Comparison of ENCODE assay signal across 7 mouse cellular contexts in the genomic region with DNA sequence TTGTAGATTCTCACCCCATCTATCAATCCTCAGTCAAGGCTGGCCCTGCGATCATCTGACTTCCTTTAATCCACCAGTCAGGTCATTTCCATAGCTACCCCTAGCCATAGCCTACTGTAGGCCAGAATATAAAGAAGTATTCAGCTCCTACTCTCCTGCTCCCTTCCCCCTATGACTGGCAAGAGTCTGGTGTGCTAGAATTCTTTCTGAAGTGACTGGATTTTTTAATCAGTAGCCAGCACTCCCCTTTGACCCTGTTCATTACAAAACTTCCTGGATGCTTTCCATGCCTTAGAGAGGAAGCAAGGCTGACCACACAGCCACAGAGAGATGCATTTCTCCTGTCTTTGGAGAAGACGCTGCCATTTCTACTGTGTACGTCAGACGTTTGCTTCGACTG.
DNase-seq lines count a peak whose midpoint lies in the region; ATAC-seq and TF ChIP-seq lines count a peak whose summit lies in the region.

No protein-coding gene starts in this region.

- TF ChIP-seq CTCF in liver, adult 2 months (IDR thresholded peaks at IDR 0.05; ENCODE audit: low read depth, low read length) = no peak

- no peaks in the 10 kb centered on the region for H3K79me2 ChIP-seq in liver, adult 2 months (ENCODE audit: control insufficient read depth, insufficient read depth, low read length)

- no peak overlapping the region for H3K4me2 ChIP-seq in heart, embryonic 11.5 days

- H3K9ac ChIP-seq in liver, adult 2 months (ENCODE audit: low read depth, low read length) = no peak overlapping the region
- H3K9ac ChIP-seq in heart, embryonic 11.5 days (ENCODE audit: low read depth, low read length) = no peak overlapping the region

- no peak overlapping the region for H3K4me3 ChIP-seq in liver, adult 2 months (ENCODE audit: insufficient read depth, low read depth, low read length)
- H3K4me3 ChIP-seq in heart, embryonic 11.5 days (ENCODE audit: low read depth, low read length) = no peak overlapping the region

- TF ChIP-seq POLR2A in liver, adult 2 months (IDR thresholded peaks at IDR 0.05; ENCODE audit: extremely low read depth, insufficient read depth, low read length) = no peak

- DNase-seq in liver, adult 2 months (ENCODE audit: extremely low read depth, low read depth, low spot score) = peak; percentile 92
- no peak for DNase-seq in liver
- DNase-seq in lung, adult 18-20 months = peak; percentile 40 to 74
- peak; percentile 80 for DNase-seq in yolk sac, embryonic 10.5 days (ENCODE audit: low spot score)
- no peak for DNase-seq in gastrocnemius, postnatal 25 days
- no peak for DNase-seq in layer of hippocampus, adult 18-20 months (ENCODE audit: low spot score in 2 of 2)

- no peaks in the 10 kb centered on the region for H3K27me3 ChIP-seq in liver, adult 2 months (ENCODE audit: control insufficient read depth, insufficient read depth, low read length)
- no peaks in the 10 kb centered on the region for H3K27me3 ChIP-seq in heart, embryonic 11.5 days (ENCODE audit: control insufficient read depth, insufficient read depth, low read length)

- H3K36me3 ChIP-seq in liver, adult 2 months (ENCODE audit: control insufficient read depth, insufficient read depth, low read length) = no peaks in the 10 kb centered on the region
- no peaks in the 10 kb centered on the region for H3K36me3 ChIP-seq in heart, embryonic 11.5 days (ENCODE audit: control insufficient read depth, insufficient read depth, low read length)

- peak overlapping the region; percentile 61 for H3K27ac ChIP-seq in liver, adult 2 months (replicated peaks; ENCODE audit: insufficient read depth, low read depth, low read length)
- peak overlapping the region; percentile 15; the same call in 1 of the 2 replicates for H3K27ac ChIP-seq in heart, embryonic 11.5 days (ENCODE audit: low read depth, low read length)

- no peaks in the 10 kb centered on the region for H3K9me3 ChIP-seq in heart, embryonic 11.5 days (replicated peaks; ENCODE audit: control insufficient read depth, low read length)

- 8% methylated on average over 5 of the region's 5 CpGs for WGBS in liver, adult 2 months
- 57% methylated on average over 5 of the region's 5 CpGs for WGBS in heart, embryonic 11.5 days (ENCODE audit: insufficient replicate concordance)

- peaks cover 17% of the 10 kb centered on the region for H3K4me1 ChIP-seq in liver, adult 2 months (ENCODE audit: control insufficient read depth, insufficient read depth, low read length)
- peaks cover 20% of the 10 kb centered on the region for H3K4me1 ChIP-seq in heart, embryonic 11.5 days (ENCODE audit: control insufficient read depth, insufficient read depth, low read length)

- ATAC-seq in heart, embryonic 11.5 days (replicated peaks; ENCODE audit: insufficient number of reproducible peaks, low FRiP score, low TSS enrichment) = no peak

Comparison
In these comparisons a context has a peak if more than half of its experiments do, and no peak if none do; other contexts are left out.
1. DNase-seq: peak in liver, adult 2 months (single experiment), lung, adult 18-20 months (2 of 2) and yolk sac, embryonic 10.5 days (single experiment); none in liver (single experiment), gastrocnemius, postnatal 25 days (single experiment) and layer of hippocampus, adult 18-20 months (0 of 2).